Mouse (Mus musculus) kidney, postnatal 10 days (tissue): ENCODE data around the gene Gpatch8.
"Not testable (repeated sequence)": the region's sequence is repeated elsewhere in the genome, so short reads cannot be mapped to it uniquely, and the experiment has no call there.

Source experiments
- DNase-seq: peaks from one replicate; pipeline ENCODE4 v3.0.0; 2021; ENCODE audit warnings: mixed read lengths

Gene Gpatch8

GRCm38 (mm10) chr11:102568756-102569377 lies 12.7 kb upstream of the Gpatch8 start:
- no peak for DNase-seq

DNA sequence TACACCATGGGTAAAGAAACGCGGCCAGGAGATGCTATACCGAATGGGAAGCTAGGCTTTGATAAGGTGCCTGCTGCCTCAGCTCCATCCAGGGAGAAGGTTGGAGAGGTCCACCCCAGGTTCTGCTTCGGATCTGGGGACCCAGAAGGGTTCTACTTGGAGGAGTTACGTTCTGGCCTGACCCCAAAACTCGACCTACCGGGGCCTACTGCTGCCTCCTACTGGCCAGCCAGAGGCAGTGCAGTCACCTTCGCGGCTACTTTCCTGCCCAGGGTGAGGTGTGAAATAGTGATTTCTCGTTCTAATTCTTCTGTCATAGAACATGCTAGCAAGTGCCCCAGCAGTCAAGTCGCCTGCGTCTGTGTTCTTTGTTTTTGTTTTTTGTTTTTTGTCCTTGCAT lies 12.0 kb upstream of the Gpatch8 start:
- no peak for DNase-seq

DNA sequence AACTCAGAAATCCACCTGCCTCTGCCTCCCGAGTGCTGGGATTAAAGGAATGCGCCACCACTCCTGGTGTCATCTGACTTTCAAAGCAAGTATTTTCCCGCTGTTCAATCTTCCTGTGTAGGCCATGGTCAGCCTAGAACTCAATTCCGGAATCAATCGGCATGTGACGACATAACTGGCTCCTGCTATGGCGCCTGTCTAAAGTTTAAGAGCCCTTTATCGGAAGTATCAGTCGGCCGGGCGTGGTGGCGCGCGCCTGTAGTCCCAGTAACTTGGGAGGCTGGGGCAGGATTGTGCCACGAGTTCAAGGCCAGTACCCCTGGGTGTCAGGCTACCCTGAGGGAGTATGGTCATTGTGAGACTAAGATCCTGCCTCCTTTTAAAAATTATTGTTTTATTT lies 11.5 kb upstream of the Gpatch8 start:
- no peak for DNase-seq

DNA sequence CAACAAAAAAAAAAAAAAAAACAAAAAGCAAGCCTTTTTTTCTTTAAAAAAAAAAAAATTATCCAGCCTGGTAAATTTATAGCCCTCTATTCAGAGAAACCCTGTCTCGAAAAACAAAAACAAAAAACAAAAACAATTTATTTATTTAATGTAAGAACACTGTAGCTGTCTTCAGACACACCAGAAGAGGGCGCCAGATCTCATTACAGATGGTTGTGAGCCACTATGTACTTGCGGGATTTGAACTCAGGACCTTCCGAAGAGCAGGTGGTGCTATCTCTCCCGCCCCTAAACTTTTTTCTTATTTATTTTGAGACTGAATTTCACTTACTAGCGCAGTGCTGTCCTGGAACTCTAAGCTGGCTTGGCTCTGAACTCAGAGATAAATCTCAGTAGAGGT lies 11.0 kb upstream of the Gpatch8 start:
- DNase-seq: no peak

GRCm38 (mm10) chr11:102566290-102566689 lies 10.1 kb upstream of the Gpatch8 start:
- DNase-seq: no peak

DNA sequence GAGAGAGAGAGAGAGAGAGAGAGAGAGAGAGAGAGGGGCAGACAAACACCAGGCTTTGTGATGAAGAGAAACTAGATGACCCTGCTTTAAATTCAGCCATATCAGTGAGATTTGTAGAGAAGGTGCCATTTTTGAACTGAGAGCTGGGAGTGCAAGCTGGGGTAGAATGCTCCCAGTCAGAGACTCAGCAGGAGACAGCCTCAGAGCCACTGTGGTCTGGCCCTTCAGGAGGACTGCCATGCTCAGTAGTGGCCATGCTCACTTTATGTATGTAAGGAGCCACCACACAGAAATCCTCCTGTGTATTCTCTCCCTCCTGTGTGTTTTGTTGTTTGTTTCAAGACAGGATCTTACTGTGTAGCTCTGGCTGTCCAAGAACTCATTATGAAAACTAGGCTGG lies 9.5 kb upstream of the Gpatch8 start:
- no peak for DNase-seq

- not testable (repeated sequence) for DNase-seq
Measured at GRCm38 (mm10) chr11:102564952-102565671, 8.9 kb upstream of the Gpatch8 start.

- DNase-seq: no peak
Measured at GRCm38 (mm10) chr11:102558704-102559103, 2.5 kb upstream of the Gpatch8 start.

DNA sequence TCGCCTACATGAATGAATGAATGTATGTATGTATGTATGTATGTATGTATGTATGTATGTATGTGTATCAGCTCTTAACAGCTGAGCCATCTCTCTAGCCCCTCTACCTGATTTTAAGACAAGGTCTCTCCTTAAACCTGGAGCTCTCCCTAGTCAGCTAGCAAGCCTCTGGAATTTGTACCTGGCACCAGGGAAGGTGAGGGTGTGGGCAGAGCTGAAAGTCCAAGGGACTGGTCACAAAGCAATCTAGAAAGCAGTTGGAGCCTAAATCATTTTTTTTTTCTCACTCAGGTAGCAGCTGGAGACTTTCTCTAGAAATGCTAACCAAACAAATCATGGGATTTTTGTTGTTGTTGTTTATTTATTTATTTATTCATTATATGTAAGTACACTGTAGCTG lies 1.2 kb upstream of the Gpatch8 start:
- DNase-seq: peak; percentile 31

GRCm38 (mm10) chr11:102556716-102557074 lies 503 bp upstream of the Gpatch8 start:
- no peak for DNase-seq

DNA sequence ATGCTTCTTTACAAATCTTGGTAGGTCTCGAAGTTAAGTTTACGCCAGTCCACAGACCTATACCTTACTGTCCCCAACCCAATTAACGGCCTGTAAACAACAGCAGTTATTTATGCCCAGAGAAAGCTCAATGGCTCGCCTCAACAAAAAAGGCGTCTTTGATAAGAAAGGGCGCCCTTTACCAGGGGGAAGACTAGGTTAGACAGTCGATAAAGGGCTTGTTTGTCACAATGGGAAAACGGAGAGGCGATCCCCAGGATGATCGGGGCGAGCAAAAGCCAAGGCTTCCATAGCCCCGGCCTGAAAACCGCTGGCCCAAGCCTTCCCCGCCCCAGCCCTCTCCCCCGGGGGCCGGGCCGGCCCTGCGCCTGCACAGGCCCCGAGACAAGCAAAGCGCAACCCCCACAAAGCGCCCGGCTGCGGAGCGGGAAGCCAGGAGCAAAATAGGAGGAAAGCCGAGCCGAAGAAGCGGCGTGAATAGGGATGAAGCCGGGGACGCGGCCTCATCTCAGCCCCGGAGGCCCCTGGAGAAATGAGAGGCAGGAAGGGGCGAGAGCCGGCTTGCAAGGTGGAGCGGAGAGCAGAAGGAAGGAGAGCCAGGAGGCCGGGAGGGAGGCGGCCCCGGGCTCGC lies 677 bp downstream of the Gpatch8 start:
- DNase-seq: no peak

- DNase-seq: no peak
Measured at GRCm38 (mm10) chr11:102552051-102552450, 4.1 kb downstream of the Gpatch8 start.

- DNase-seq: no peak
Measured at GRCm38 (mm10) chr11:102551176-102551575, 5.0 kb downstream of the Gpatch8 start.

DNA sequence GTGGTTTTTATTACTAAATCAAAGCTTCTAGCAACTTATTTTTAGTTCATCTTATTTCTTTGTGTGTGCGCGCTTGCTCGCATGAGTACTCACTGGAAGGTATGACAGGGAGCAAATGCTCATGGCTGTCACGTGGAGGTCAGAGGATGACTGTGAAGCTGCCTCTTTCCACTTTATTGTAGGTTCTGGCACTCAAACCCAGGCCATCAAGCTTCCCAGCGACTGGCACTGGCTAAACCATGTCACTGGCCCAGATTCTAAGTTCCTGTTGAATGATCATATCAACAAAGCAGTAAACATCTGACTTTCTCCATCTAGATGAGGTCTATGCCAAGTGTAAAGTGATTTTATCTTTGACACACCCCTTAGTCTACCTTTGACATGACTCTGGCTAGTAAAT lies 14.7 kb downstream of the Gpatch8 start:
- no peak for DNase-seq

GRCm38 (mm10) chr11:102540286-102540685 lies 15.9 kb downstream of the Gpatch8 start:
- not testable (repeated sequence) for DNase-seq

GRCm38 (mm10) chr11:102539690-102540089 lies 16.5 kb downstream of the Gpatch8 start:
- no peak for DNase-seq

- DNase-seq: no peak
Measured at GRCm38 (mm10) chr11:102536210-102536609, 20.0 kb downstream of the Gpatch8 start.

DNA sequence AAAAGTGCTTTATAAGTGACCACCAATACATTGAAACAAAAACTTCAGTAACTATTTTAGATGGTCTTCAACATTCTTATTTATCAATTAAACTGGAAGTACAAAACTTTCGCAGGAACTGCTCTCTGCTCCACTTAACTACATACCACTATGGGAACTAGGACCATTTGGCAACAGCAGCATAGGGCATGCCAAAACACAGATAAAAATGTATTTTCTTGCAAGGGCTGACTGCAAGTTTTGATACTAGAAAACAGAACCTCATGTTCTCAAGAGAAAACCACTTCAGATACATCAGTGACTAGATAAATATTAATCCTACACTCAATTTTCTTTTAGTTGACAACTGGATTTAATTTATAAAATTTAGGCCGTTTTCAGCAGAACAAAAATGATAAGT lies 22.1 kb downstream of the Gpatch8 start:
- no peak for DNase-seq

DNA sequence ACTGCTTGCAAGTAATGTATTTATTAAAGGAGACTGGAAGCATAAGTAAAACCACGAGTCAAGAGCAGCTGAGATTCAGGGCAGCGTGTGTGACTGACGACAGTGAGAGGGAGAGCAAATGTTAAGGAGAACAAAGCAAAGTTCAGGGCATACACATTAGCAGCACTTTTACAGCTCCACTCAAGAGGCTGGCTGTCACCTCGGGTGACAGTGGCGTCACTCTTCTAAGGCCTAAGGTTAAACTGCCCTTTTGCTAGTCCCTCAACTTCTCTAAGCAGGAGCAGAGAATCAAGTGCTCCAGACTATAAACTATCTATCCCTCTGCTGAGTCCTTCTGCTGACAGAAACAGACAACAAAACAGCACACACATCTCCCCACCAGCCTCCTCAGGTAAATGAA lies 24.8 kb downstream of the Gpatch8 start:
- DNase-seq: no peak

GRCm38 (mm10) chr11:102514793-102515424 lies 41.3 kb downstream of the Gpatch8 start:
- DNase-seq: no peak

DNA sequence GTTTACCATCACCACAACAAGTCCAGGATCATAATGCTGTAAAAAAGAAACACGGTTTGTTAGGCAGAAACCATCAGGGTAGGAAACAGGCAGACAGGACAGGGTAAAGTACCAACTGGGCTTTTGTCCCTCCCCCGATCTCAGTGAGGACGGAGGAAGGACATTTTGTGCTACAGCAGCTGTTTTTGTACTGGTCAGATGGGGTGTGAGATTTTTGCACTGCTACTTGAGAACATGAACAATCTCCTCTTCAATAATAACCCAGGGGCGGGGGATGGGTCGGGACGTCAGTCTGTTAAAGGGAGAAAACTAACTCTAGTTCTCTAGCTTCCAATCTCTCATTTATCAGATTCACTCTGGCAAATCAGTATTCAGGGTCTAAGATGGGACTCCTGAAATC lies 46.0 kb downstream of the Gpatch8 start:
- peak; percentile 10 for DNase-seq

GRCm38 (mm10) chr11:102496732-102497131 lies 59.5 kb downstream of the Gpatch8 start:
- DNase-seq: no peak

DNA sequence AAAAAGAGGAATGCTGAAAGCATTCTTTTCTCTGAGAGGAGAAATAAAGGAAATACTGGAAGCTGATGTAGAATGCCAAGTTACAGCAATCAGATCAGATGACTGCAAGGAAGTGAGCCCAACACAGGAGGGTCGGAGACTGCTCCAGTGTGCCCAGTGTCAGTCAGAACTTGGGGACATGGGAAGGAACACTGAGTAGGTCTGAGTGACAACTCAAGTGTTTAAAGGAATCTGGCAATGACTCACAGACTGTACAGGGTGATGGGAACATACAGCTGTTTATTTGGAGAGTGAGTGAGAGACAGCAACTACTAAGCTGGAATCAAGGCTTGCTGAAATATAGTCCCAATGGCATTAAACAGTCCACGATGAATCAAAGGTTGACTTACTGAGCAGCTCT lies 60.0 kb downstream of the Gpatch8 start:
- DNase-seq: no peak

GRCm38 (mm10) chr11:102495742-102496141 lies 60.5 kb downstream of the Gpatch8 start:
- no peak for DNase-seq
